Mouse (Mus musculus): ENCODE measurements around the gene Tmem235. TPM values are rescaled to one million over a fixed set of nuclear protein-coding genes. Genes with fewer than 3 reads are reported as not detected.

The Tmem235 gene
- polyA plus RNA-seq, 1 experiment from 2014 or later, result not detected

GRCm38 (mm10) chr11:117872861-117873608 is 12.5 kb downstream of the Tmem235 start, which contains the start of gene Tha1:
Gene Tha1 (minus strand): TSS chr11:117873481.
- Histone ChIP-seq H3K27ac (no peak within 1 kb of the TSS), H3K4me1 (peaks cover 19% of the 10 kb centered on the region), H3K4me2 (replicated peaks) (peak within 1 kb of the TSS; percentile 94), H3K27me3 (no peaks in the 10 kb centered on the region), H3K9me3 (no peaks in the 10 kb centered on the region), H3K36me3 (no peaks in the 10 kb centered on the region), H3K4me3 (peak within 1 kb of the TSS; percentile 66), H3K9ac (peak within 1 kb of the TSS; percentile 69)
- ATAC-seq (ENCODE audit: low FRiP score, low read depth), result peak; percentile 80
- 2% methylated on average over 51 of the region's 51 CpGs for WGBS

- 59% methylated on average over 4 of the region's 4 CpGs for WGBS
- no peak overlapping the region for H3K9ac ChIP-seq
- H3K4me3 ChIP-seq, result no peak overlapping the region
- no peak overlapping the region for H3K4me2 ChIP-seq (replicated peaks)
- no peaks in the 10 kb centered on the region for H3K9me3 ChIP-seq
- no peak for ATAC-seq (ENCODE audit: low FRiP score, low read depth)
- no peaks in the 10 kb centered on the region for H3K36me3 ChIP-seq
- H3K27me3 ChIP-seq, result no peaks in the 10 kb centered on the region
- H3K27ac ChIP-seq, result no peak overlapping the region
- peaks cover 33% of the 10 kb centered on the region for H3K4me1 ChIP-seq
Measured at GRCm38 (mm10) chr11:117874419-117874818, 13.9 kb downstream of the Tmem235 start.

- Histone ChIP-seq H3K4me3 (no peak overlapping the region), H3K4me2 (replicated peaks) (no peak overlapping the region), H3K27me3 (no peaks in the 10 kb centered on the region), H3K4me1 (peaks cover 33% of the 10 kb centered on the region), H3K27ac (no peak overlapping the region), H3K9me3 (no peaks in the 10 kb centered on the region), H3K9ac (no peak overlapping the region), H3K36me3 (no peaks in the 10 kb centered on the region)
- WGBS, result 50% methylated on average over 6 of the region's 6 CpGs
- no peak for ATAC-seq (ENCODE audit: low FRiP score, low read depth)
Measured at GRCm38 (mm10) chr11:117875681-117876080, 15.1 kb downstream of the Tmem235 start.

GRCm38 (mm10) chr11:117877917-117878745 is 17.6 kb downstream of the Tmem235 start:
- H3K4me3 ChIP-seq, result no peak overlapping the region
- H3K27ac ChIP-seq, result no peak overlapping the region
- no peaks in the 10 kb centered on the region for H3K9me3 ChIP-seq
- 27% methylated on average over 13 of the region's 13 CpGs for WGBS
- H3K4me2 ChIP-seq (replicated peaks), result peak overlapping the region; percentile 38
- peak; percentile 34; the same call in 1 of the 2 replicates for ATAC-seq (ENCODE audit: low FRiP score, low read depth)
- H3K9ac ChIP-seq, result 0 out of 2 replicates have a peak overlapping the region, but pooled peaks have one; percentile 1
- peaks cover 38% of the 10 kb centered on the region for H3K4me1 ChIP-seq
- H3K27me3 ChIP-seq, result no peaks in the 10 kb centered on the region
- no peaks in the 10 kb centered on the region for H3K36me3 ChIP-seq

GRCm38 (mm10) chr11:117878892-117879291 is 18.3 kb downstream of the Tmem235 start:
- no peak overlapping the region; the same call in 1 of the 2 replicates for H3K27ac ChIP-seq
- H3K9me3 ChIP-seq, result no peaks in the 10 kb centered on the region
- no peaks in the 10 kb centered on the region for H3K27me3 ChIP-seq
- peaks cover 41% of the 10 kb centered on the region for H3K4me1 ChIP-seq
- H3K36me3 ChIP-seq, result no peaks in the 10 kb centered on the region
- H3K9ac ChIP-seq, result no peak overlapping the region
- ATAC-seq (ENCODE audit: low FRiP score, low read depth), result no peak
- H3K4me2 ChIP-seq (replicated peaks), result peak overlapping the region; percentile 38
- WGBS, result 21% methylated on average over 8 of the region's 8 CpGs
- H3K4me3 ChIP-seq, result no peak overlapping the region

GRCm38 (mm10) chr11:117879676-117880075 is 19.1 kb downstream of the Tmem235 start:
- no peak overlapping the region for H3K27ac ChIP-seq

GRCm38 (mm10) chr11:117880336-117880976 is 19.9 kb downstream of the Tmem235 start:
- Histone ChIP-seq H3K4me3 (no peak overlapping the region), H3K4me1 (peaks cover 49% of the 10 kb centered on the region), H3K27ac (no peak overlapping the region), H3K9me3 (no peaks in the 10 kb centered on the region), H3K4me2 (replicated peaks) (no peak overlapping the region), H3K36me3 (no peaks in the 10 kb centered on the region), H3K9ac (no peak overlapping the region), H3K27me3 (no peaks in the 10 kb centered on the region)
- ATAC-seq (ENCODE audit: low FRiP score, low read depth), result no peak
- 87% methylated on average over 9 of the region's 9 CpGs for WGBS

More at GRCm38 (mm10) chr11:117879676-117880075, 19.1 kb downstream of the Tmem235 start:
- Histone ChIP-seq H3K4me1 (peaks cover 48% of the 10 kb centered on the region), H3K4me2 (replicated peaks) (no peak overlapping the region), H3K9ac (no peak overlapping the region), H3K4me3 (no peak overlapping the region), H3K27me3 (no peaks in the 10 kb centered on the region), H3K36me3 (no peaks in the 10 kb centered on the region), H3K9me3 (no peaks in the 10 kb centered on the region)
- 71% methylated on average over 6 of the region's 6 CpGs for WGBS
- no peak for ATAC-seq (ENCODE audit: low FRiP score, low read depth)

GRCm38 (mm10) chr11:117880977-117881358 is 20.4 kb downstream of the Tmem235 start:
- no peaks in the 10 kb centered on the region for H3K36me3 ChIP-seq
- no peak overlapping the region for H3K9ac ChIP-seq
- H3K4me3 ChIP-seq, result no peak overlapping the region
- WGBS, result 88% methylated on average over 6 of the region's 6 CpGs
- ATAC-seq (ENCODE audit: low FRiP score, low read depth), result no peak
- H3K4me1 ChIP-seq, result peaks cover 49% of the 10 kb centered on the region
- no peaks in the 10 kb centered on the region for H3K27me3 ChIP-seq
- H3K9me3 ChIP-seq, result no peaks in the 10 kb centered on the region
- no peak overlapping the region for H3K27ac ChIP-seq
- H3K4me2 ChIP-seq (replicated peaks), result no peak overlapping the region

GRCm38 (mm10) chr11:117881787-117882186 is 21.2 kb downstream of the Tmem235 start:
- no peak overlapping the region for H3K27ac ChIP-seq
- no peak for ATAC-seq (ENCODE audit: low FRiP score, low read depth)

GRCm38 (mm10) chr11:117882208-117882607 is 21.7 kb downstream of the Tmem235 start:
- Histone ChIP-seq H3K9ac (0 out of 2 replicates have a peak overlapping the region, but pooled peaks have one; percentile 19), H3K4me2 (replicated peaks) (no peak overlapping the region), H3K4me3 (no peak overlapping the region), H3K4me1 (peaks cover 49% of the 10 kb centered on the region), H3K27ac (no peak overlapping the region), H3K27me3 (no peaks in the 10 kb centered on the region), H3K36me3 (no peaks in the 10 kb centered on the region), H3K9me3 (no peaks in the 10 kb centered on the region)
- WGBS, result 90% methylated on average over 1 of the region's 1 CpGs
- no peak for ATAC-seq (ENCODE audit: low FRiP score, low read depth)

More at GRCm38 (mm10) chr11:117881787-117882186, 21.2 kb downstream of the Tmem235 start:
- H3K4me1 ChIP-seq, result peaks cover 49% of the 10 kb centered on the region
- 14% methylated on average over 8 of the region's 8 CpGs for WGBS
- no peaks in the 10 kb centered on the region for H3K36me3 ChIP-seq
- 0 out of 2 replicates have a peak overlapping the region, but pooled peaks have one; percentile 19 for H3K9ac ChIP-seq
- no peaks in the 10 kb centered on the region for H3K27me3 ChIP-seq
- H3K4me3 ChIP-seq, result no peak overlapping the region
- no peaks in the 10 kb centered on the region for H3K9me3 ChIP-seq
- no peak overlapping the region for H3K4me2 ChIP-seq (replicated peaks)

GRCm38 (mm10) chr11:117886000-117886399 is 25.4 kb downstream of the Tmem235 start:
- H3K4me1 ChIP-seq, result peaks cover 59% of the 10 kb centered on the region
- 38% methylated on average over 5 of the region's 5 CpGs for WGBS
- H3K27ac ChIP-seq, result no peak overlapping the region
- H3K36me3 ChIP-seq, result no peaks in the 10 kb centered on the region
- peaks cover 8% of the 10 kb centered on the region; the same call in 1 of the 2 replicates for H3K27me3 ChIP-seq
- no peak overlapping the region for H3K4me2 ChIP-seq (replicated peaks)
- H3K9ac ChIP-seq, result no peak overlapping the region
- H3K4me3 ChIP-seq, result no peak overlapping the region
- H3K9me3 ChIP-seq, result no peaks in the 10 kb centered on the region
- no peak for ATAC-seq (ENCODE audit: low FRiP score, low read depth)
